Mouse (Mus musculus) midbrain, postnatal 0 days (tissue): ENCODE data around the gene Unc5a. TPM values are rescaled to one million over a fixed set of nuclear protein-coding genes. Genes with fewer than 3 reads are reported as not detected.

Source experiments
- ATAC-seq: fragments of 200-750 bp; cut with Nextera tagmentation; 2 replicates; pipeline ENCODE4 v1.8.0; 2017; ENCODE audit warnings: moderate number of reproducible peaks, mild to moderate bottlenecking, moderate TSS enrichment, moderate library complexity; ENCODE audit not compliant: low FRiP score
- DNase-seq: peaks from one replicate; pipeline ENCODE4 v3.0.0-alpha.2; 2015; ENCODE audit warnings: low spot score
- H3K27ac ChIP-seq: fragments of 300-500 bp; sonication (generic); 2 replicates; pipeline ENCODE4 v1.5.1; 2014; ENCODE audit warnings: low read depth, mild to moderate bottlenecking, low read length, mixed read lengths
- H3K27me3 ChIP-seq: fragments of 300-500 bp; sonication (generic); 2 replicates; pipeline ENCODE4 v1.6.1; 2014; ENCODE audit warnings: low read length, control low read depth, mixed read lengths; ENCODE audit not compliant: insufficient read depth
- H3K36me3 ChIP-seq: fragments of 300-500 bp; sonication (generic); 2 replicates; pipeline ENCODE4 v1.6.1; 2014; ENCODE audit warnings: low read length, control low read depth, mixed read lengths; ENCODE audit not compliant: insufficient read depth
- H3K4me1 ChIP-seq: fragments of 300-500 bp; sonication (generic); 2 replicates; pipeline ENCODE4 v1.6.1; 2014; ENCODE audit warnings: mild to moderate bottlenecking, control low read depth, antibody characterized with exemption, low read length, mixed read lengths; ENCODE audit not compliant: insufficient read depth
- H3K4me2 ChIP-seq: fragments of 300-500 bp; sonication (generic); 2 replicates; pipeline ENCODE4 v1.6.1; 2014; ENCODE audit warnings: low read depth, mild to moderate bottlenecking, low read length, mixed read lengths; ENCODE audit not compliant: poor library complexity, severe bottlenecking
- H3K4me3 ChIP-seq: fragments of 300-500 bp; sonication (generic); 2 replicates; pipeline ENCODE4 v1.5.1; 2014; ENCODE audit warnings: low read depth, mild to moderate bottlenecking, low read length, moderate library complexity
- H3K9ac ChIP-seq: fragments of 300-500 bp; sonication (generic); replicated peaks from 2 replicates; pipeline ENCODE4 v1.6.1; 2014; ENCODE audit warnings: mild to moderate bottlenecking, low read length, moderate library complexity, mixed read lengths; ENCODE audit not compliant: poor library complexity, severe bottlenecking
- H3K9me3 ChIP-seq: fragments of 300-500 bp; sonication (generic); 2 replicates; pipeline ENCODE4 v1.6.1; 2016; ENCODE audit warnings: low read length, control low read depth
- CTCF ChIP-seq: IDR thresholded peaks from 2 replicates; pipeline ENCODE4 v1.5.1; 2016; ENCODE audit warnings: antibody characterized with exemption, mild to moderate bottlenecking
- WGBS: fragments of 180-500 bp; shearing (Covaris S2); extraction: QIAGEN DNeasy Blood & Tissue Kit; methylation state at CpG from one replicate; pipeline ENCODE4 v1.1.7; 2014; 5-methylcytosine and 5-hydroxymethylcytosine counted together
- polyA plus RNA-seq: library from polyadenylated mRNA; unstranded; fragments of >200 nt; fragmentation: Nextera tagmentation; extraction: Ambion mirVana; gene quantifications from 2 replicates; pipeline ENCODE4 v1.2.1, GENCODE M21; 2015
- total RNA-seq: library from RNA; depleted of rRNA; stranded (reverse); fragments of >200 nt; gene quantifications from 2 replicates; pipeline ENCODE4 v1.2.3, GENCODE M21; 2014

The Unc5a gene
- total and polyA plus RNA-seq, 2 experiments from 2014 or later, result 14.3 to 29.0 TPM

DNA sequence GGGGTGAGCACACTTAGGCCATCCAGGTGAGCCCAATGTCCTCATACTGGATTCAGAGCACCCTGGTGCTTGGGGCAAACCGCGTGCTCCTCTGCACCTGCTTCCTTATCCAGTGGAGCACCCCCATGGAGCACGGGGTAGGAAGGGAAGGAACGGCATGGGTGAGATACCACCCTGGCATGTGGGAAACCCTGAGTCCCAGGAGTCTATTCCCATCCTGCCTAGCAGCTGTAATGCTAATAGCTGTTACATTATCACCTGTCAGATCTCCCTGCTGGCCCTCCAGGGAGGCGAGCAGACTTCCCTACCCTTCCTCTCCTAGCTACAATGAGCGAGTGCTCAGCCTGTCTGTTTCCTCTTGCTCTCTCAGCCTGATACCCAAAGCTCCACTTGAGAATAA lies 46.0 kb downstream of the Unc5a start:
- no peak for TF ChIP-seq CTCF
- WGBS, result 65% methylated on average over 6 of the region's 6 CpGs
- no peak overlapping the region for H3K27ac ChIP-seq
- no peaks in the 10 kb centered on the region for H3K9me3 ChIP-seq
- no peaks in the 10 kb centered on the region for H3K4me1 ChIP-seq
- no peaks in the 10 kb centered on the region for H3K27me3 ChIP-seq
- H3K36me3 ChIP-seq, result peaks cover 54% of the 10 kb centered on the region
- no peak overlapping the region for H3K4me3 ChIP-seq
- ATAC-seq (no peak), DNase-seq (no peak)
- no peak overlapping the region for H3K9ac ChIP-seq
- no peak overlapping the region for H3K4me2 ChIP-seq

DNA sequence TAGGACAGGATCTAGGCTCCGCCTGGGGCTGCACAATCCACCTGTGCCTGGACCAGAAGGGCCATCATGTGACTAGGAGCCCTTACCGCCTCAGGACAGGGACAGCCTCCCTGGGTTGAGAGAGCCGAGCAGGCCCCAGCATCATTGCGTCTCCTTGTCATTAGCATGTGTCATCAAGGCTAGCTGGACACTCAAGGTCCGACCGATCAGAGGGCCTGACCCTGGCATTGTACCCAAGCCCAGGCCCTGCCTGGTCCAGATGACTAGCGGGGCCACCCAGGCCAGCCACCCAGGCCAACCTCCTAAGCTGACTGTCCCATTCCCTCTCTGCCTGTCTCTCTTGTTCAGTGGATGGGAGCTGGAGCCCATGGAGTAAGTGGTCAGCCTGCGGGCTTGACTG lies 48.4 kb downstream of the Unc5a start:
- Histone ChIP-seq H3K9me3 (no peaks in the 10 kb centered on the region), H3K9ac (no peak overlapping the region), H3K4me1 (no peaks in the 10 kb centered on the region), H3K4me2 (no peak overlapping the region), H3K36me3 (peaks cover 49% of the 10 kb centered on the region), H3K27ac (no peak overlapping the region), H3K27me3 (no peaks in the 10 kb centered on the region), H3K4me3 (no peak overlapping the region)
- ATAC-seq, result no peak
- no peak for TF ChIP-seq CTCF
- DNase-seq, result no peak
- 79% methylated on average over 8 of the region's 8 CpGs for WGBS

- H3K27ac ChIP-seq, result no peak overlapping the region
- peaks cover 69% of the 10 kb centered on the region for H3K36me3 ChIP-seq
- no peaks in the 10 kb centered on the region for H3K9me3 ChIP-seq
- DNase-seq (no peak), ATAC-seq (no peak)
- H3K4me1 ChIP-seq, result no peaks in the 10 kb centered on the region
- H3K27me3 ChIP-seq, result no peaks in the 10 kb centered on the region
- TF ChIP-seq CTCF, result no peak
- no peak overlapping the region for H3K4me3 ChIP-seq
- H3K9ac ChIP-seq, result no peak overlapping the region
- no peak overlapping the region for H3K4me2 ChIP-seq
- 79% methylated on average over 10 of the region's 10 CpGs for WGBS
Observed at GRCm38 (mm10) chr13:55000433-55000832, 51.2 kb downstream of the Unc5a start.

- Histone ChIP-seq H3K9me3 (no peaks in the 10 kb centered on the region), H3K4me1 (no peaks in the 10 kb centered on the region), H3K27ac (no peak overlapping the region), H3K4me2 (no peak overlapping the region), H3K4me3 (no peak overlapping the region), H3K36me3 (peaks cover 66% of the 10 kb centered on the region), H3K9ac (no peak overlapping the region), H3K27me3 (no peaks in the 10 kb centered on the region)
- 91% methylated on average over 10 of the region's 10 CpGs for WGBS
- DNase-seq, result no peak
- no peak for ATAC-seq
- no peak for TF ChIP-seq CTCF
Observed at GRCm38 (mm10) chr13:55002090-55002489, 52.9 kb downstream of the Unc5a start.

DNA sequence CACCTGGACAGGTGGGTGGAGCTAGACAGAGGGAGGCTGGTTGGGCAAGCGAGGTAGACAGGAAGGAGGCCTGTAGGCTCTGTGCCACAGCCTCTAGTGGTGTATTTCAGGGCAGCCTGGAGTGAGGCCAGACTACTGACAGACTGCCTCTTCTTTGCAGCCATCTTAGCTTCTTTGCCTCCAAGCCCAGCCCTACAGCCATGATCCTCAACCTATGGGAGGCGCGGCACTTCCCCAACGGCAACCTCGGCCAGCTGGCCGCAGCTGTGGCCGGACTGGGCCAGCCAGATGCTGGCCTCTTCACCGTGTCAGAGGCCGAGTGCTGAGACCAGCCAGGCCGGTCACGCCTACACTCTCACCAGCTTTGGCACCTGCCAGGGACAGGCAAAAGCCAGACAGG lies 55.4 kb downstream of the Unc5a start:
- whole genome bisulfite sequencing, result 73% methylated on average over 11 of the region's 11 CpGs
- Histone ChIP-seq H3K27me3 (no peaks in the 10 kb centered on the region), H3K27ac (no peak overlapping the region), H3K9ac (no peak overlapping the region), H3K4me3 (no peak overlapping the region), H3K4me1 (peaks cover 8% of the 10 kb centered on the region; the same call in 1 of the 2 replicates), H3K9me3 (no peaks in the 10 kb centered on the region), H3K4me2 (no peak overlapping the region), H3K36me3 (peaks cover 50% of the 10 kb centered on the region)
- ATAC-seq, result no peak
- TF ChIP-seq CTCF, result no peak
- peak; percentile 29 for DNase-seq

DNA sequence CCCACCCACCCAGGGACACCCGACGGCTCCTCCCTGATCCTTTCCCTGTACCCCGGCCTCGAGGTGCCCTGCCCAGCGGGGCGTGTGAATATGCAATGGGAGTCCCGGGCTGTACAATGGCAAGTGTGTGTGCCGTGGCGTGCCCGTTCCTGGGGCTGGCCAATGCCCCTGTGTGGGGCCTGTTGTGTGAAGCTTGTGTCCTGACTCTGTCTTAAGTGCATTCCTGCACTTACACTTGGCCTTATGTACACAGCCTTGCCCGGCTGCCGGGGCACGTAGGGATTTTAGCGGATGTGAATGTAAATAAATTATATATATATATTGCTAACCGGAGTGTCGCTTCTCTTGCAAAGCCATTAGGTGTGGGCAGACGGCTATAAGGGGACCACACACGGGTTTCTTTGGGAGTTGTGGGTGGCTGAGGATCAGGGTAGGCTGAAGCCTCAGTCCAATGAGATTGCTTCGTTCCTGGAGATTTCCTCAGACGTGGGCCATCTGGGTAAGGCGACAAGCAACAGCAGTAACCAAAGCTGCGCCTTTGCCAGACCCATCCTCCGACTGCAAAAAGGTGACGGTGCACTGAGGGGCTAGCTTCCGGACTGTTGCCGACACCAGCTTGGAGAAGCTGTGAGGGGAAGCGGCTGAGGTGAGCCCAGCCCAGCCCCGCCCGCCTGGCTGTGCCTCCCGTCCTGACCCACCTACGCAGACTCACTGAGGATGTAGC lies 56.6 kb downstream of the Unc5a start:
- Histone ChIP-seq H3K4me3 (no peak overlapping the region), H3K36me3 (peaks cover 40% of the 10 kb centered on the region), H3K27ac (no peak overlapping the region), H3K9me3 (no peaks in the 10 kb centered on the region), H3K4me1 (peaks cover 8% of the 10 kb centered on the region; the same call in 1 of the 2 replicates), H3K4me2 (no peak overlapping the region), H3K27me3 (no peaks in the 10 kb centered on the region), H3K9ac (no peak overlapping the region)
- TF ChIP-seq CTCF, result no peak
- 63% methylated on average over 31 of the region's 31 CpGs for WGBS
- DNase-seq (no peak), ATAC-seq (no peak)
